ENCODE assay signal across 8 mouse cellular contexts in the genomic region with DNA sequence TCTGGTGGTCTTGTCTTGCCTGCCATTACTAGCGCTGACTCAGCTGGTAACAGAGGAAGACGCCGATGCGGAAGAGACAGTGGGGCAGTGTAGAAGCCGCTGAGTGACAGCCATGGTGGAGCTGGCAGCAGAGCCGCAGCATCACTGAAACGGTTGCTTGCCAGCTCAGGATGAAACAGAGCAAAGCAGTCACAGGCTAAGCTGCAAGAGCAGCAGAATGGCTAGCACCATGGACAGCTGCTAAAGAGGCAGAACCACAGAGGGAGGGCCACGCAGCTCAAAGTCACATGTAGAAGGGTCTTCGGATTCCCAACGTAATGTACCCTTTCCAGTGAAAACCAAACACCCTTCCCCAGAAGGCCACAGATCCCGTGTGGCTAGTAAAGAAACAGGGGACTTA.
DNase-seq lines count a peak whose midpoint lies in the region; ATAC-seq and TF ChIP-seq lines count a peak whose summit lies in the region.
"Had no signal": no experiment of that assay in that cellular context is flagged by ENCODE, and none has a peak within 500 bp of the region (broad histone marks: within the 10 kb centered on the region; RNA-seq: fewer than 3 reads in every experiment).

No protein-coding gene starts in this region.

- no peak overlapping the region for H3K9ac ChIP-seq in kidney, embryonic 14.5 days (ENCODE audit: low read depth, low read length)
- H3K9ac ChIP-seq in MEL (ENCODE audit: control insufficient read depth, low read depth, low read length, poor library complexity, severe bottlenecking), result no peak overlapping the region

- DNase-seq in kidney, adult 2 months, result no peak
- DNase-seq in A20 (ENCODE audit: low read depth, low spot score), result peak; percentile 60
- DNase-seq in MEL (ENCODE audit: low read depth, low spot score), result peak; percentile 74
- peak; percentile 51 for DNase-seq in heart, postnatal 4 days
- no peak for DNase-seq in frontal cortex, postnatal 10 days (ENCODE audit: low spot score in 2 of 2)
- no peak for DNase-seq in urinary bladder, adult 18-20 months (ENCODE audit: low spot score in 2 of 2)

- no peak overlapping the region for H3K4me2 ChIP-seq in kidney, embryonic 14.5 days (replicated peaks; ENCODE audit: low read depth, low read length)

- H3K4me3 ChIP-seq in kidney, embryonic 14.5 days (ENCODE audit: low read length), result no peak overlapping the region
- H3K4me3 ChIP-seq in kidney, adult 2 months (ENCODE audit: insufficient read depth, low read depth, low read length), result no peak overlapping the region
- no peak overlapping the region for H3K4me3 ChIP-seq in MEL (ENCODE audit: control insufficient read depth in 1 of 2, insufficient read depth in 1 of 2, low read depth in 2 of 2, low read length in 2 of 2)
- H3K4me3 ChIP-seq: layer of hippocampus, adult 2 months had no signal

- no peaks in the 10 kb centered on the region for H3K36me3 ChIP-seq in kidney, embryonic 14.5 days (ENCODE audit: control insufficient read depth, insufficient read depth, low read length)
- no peaks in the 10 kb centered on the region for H3K36me3 ChIP-seq in kidney, adult 2 months (ENCODE audit: control insufficient read depth, insufficient read depth, low read length)
- no peaks in the 10 kb centered on the region for H3K36me3 ChIP-seq in MEL (ENCODE audit: control insufficient read depth in 1 of 2, insufficient read depth in 2 of 2, low read length in 2 of 2)

- no peaks in the 10 kb centered on the region for H3K4me1 ChIP-seq in kidney, embryonic 14.5 days (ENCODE audit: control insufficient read depth, insufficient read depth, low read length)
- H3K4me1 ChIP-seq in kidney, adult 2 months (ENCODE audit: control insufficient read depth, insufficient read depth, low read length), result no peaks in the 10 kb centered on the region
- H3K4me1 ChIP-seq in MEL (ENCODE audit: control insufficient read depth in 1 of 2, insufficient read depth in 2 of 2, low read length in 2 of 2), result no peaks in the 10 kb centered on the region

- H3K27ac ChIP-seq in kidney, embryonic 14.5 days (ENCODE audit: low read depth, low read length), result no peak overlapping the region
- no peak overlapping the region for H3K27ac ChIP-seq in kidney, adult 2 months (ENCODE audit: insufficient read depth, low read depth, low read length)
- H3K27ac ChIP-seq in MEL (ENCODE audit: control insufficient read depth, low read depth, low read length), result no peak overlapping the region
- H3K27ac ChIP-seq: layer of hippocampus, adult 2 months had no signal

- TF ChIP-seq RAD21 in MEL (IDR thresholded peaks at IDR 0.05; ENCODE audit: low read depth, low read length), result no peak; the same call in 1 of the 2 replicates

- TF ChIP-seq EP300 in MEL (IDR thresholded peaks at IDR 0.05; ENCODE audit: low read depth in 1 of 2, low read length in 2 of 2), result no peak

- ATAC-seq in kidney, embryonic 14.5 days (ENCODE audit: low FRiP score, low TSS enrichment), result 0 out of 2 replicates have a peak, but pooled peaks have one; percentile 52

- TF ChIP-seq POLR2A in kidney, adult 2 months (IDR thresholded peaks at IDR 0.05; ENCODE audit: low read depth, low read length), result no peak
- TF ChIP-seq POLR2A in MEL (IDR thresholded peaks at IDR 0.05; ENCODE audit: control insufficient read depth in 1 of 2, insufficient read depth in 1 of 2, low read depth in 1 of 2, low read length in 2 of 2, poor library complexity in 1 of 2), result no peak

- H3K79me2 ChIP-seq in MEL (ENCODE audit: control insufficient read depth, insufficient read depth, low read length, poor library complexity), result no peaks in the 10 kb centered on the region

- no peak for TF ChIP-seq CTCF in kidney, adult 2 months (conservative IDR thresholded peaks at IDR 0.05; ENCODE audit: insufficient read depth, insufficient read length, low read depth, low read length)
- TF ChIP-seq CTCF in MEL (IDR thresholded peaks at IDR 0.05 in 2 of 3, conservative IDR thresholded peaks at IDR 0.05 in 1 of 3; ENCODE audit: control insufficient read depth in 1 of 3, insufficient read depth in 1 of 3, low read depth in 2 of 3, low read length in 3 of 3, poor library complexity in 1 of 3, severe bottlenecking in 1 of 3), result no peak

- H3K27me3 ChIP-seq in kidney, embryonic 14.5 days (ENCODE audit: control insufficient read depth, insufficient read depth, low read length), result no peaks in the 10 kb centered on the region
- H3K27me3 ChIP-seq in kidney, adult 2 months (replicated peaks; ENCODE audit: control insufficient read depth, insufficient read depth, low read length), result no peaks in the 10 kb centered on the region
- no peaks in the 10 kb centered on the region for H3K27me3 ChIP-seq in MEL (ENCODE audit: control insufficient read depth in 1 of 2, insufficient read depth in 2 of 2, low read length in 2 of 2)

- H3K9me3 ChIP-seq in kidney, embryonic 14.5 days (ENCODE audit: control insufficient read depth, low read length), result no peaks in the 10 kb centered on the region
- H3K9me3 ChIP-seq in MEL (replicated peaks; ENCODE audit: insufficient read depth, low read length), result no peaks in the 10 kb centered on the region

- 26% methylated on average over 11 of the region's 11 CpGs for WGBS in kidney, embryonic 14.5 days
- WGBS in kidney, adult 2 months, result 20% methylated on average over 11 of the region's 11 CpGs

TF ChIP-seq in MEL, 35 proteins besides CTCF, POLR2A, EP300 and RAD21:
- peak; percentile 61 for TF ChIP-seq SIN3A (IDR thresholded peaks at IDR 0.05; ENCODE audit: low read length)
- TF ChIP-seq MYC (IDR thresholded peaks at IDR 0.05; ENCODE audit: low read depth, low read length), result no peak
- TF ChIP-seq MAFK (IDR thresholded peaks at IDR 0.05; ENCODE audit: borderline replicate concordance, low read depth, low read length), result no peak
- TF ChIP-seq TBP (IDR thresholded peaks at IDR 0.05; ENCODE audit: low read depth, low read length), result no peak
- no peak for TF ChIP-seq CHD2 (IDR thresholded peaks at IDR 0.05; ENCODE audit: low read length)
- no peak for TF ChIP-seq BHLHE40 (IDR thresholded peaks at IDR 0.05; ENCODE audit: borderline replicate concordance, low read depth, low read length)
- no peak for TF ChIP-seq MEF2A (IDR thresholded peaks at IDR 0.05; ENCODE audit: extremely low read depth, insufficient replicate concordance, low read depth, low read length, poor library complexity, severe bottlenecking)
- peak; percentile 33; the same call in 1 of the 2 replicates for TF ChIP-seq MAX (IDR thresholded peaks at IDR 0.05; ENCODE audit: low read length)
- no peak for TF ChIP-seq ZNF384 (IDR thresholded peaks at IDR 0.05; ENCODE audit: low read depth, low read length)
- TF ChIP-seq SMC3 (IDR thresholded peaks at IDR 0.05; ENCODE audit: low read depth, low read length), result peak; percentile 32
- no peak for TF ChIP-seq ZKSCAN1 (IDR thresholded peaks at IDR 0.05; ENCODE audit: low read depth, low read length)
- TF ChIP-seq NRF1 (IDR thresholded peaks at IDR 0.05; ENCODE audit: insufficient read depth, low read depth, low read length, poor library complexity, severe bottlenecking), result no peak
- peak; percentile 70 for TF ChIP-seq MXI1 (IDR thresholded peaks at IDR 0.05; ENCODE audit: low read depth, low read length)
- TF ChIP-seq KAT2A (conservative IDR thresholded peaks at IDR 0.05; ENCODE audit: low read depth, low read length), result no peak
- TF ChIP-seq USF2 (IDR thresholded peaks at IDR 0.05; ENCODE audit: borderline replicate concordance in 1 of 2, insufficient read depth in 1 of 2, low read depth in 1 of 2, low read length in 2 of 2), result no peak

Comparison
In these comparisons a context has a peak if more than half of its experiments do, and no peak if none do; other contexts are left out.
1. DNase-seq: peak in A20 (single experiment), MEL (single experiment) and heart, postnatal 4 days (single experiment); none in kidney, adult 2 months (single experiment), frontal cortex, postnatal 10 days (0 of 2) and urinary bladder, adult 18-20 months (0 of 2).